8 mouse cellular contexts compared by ENCODE assay signal in genomic region chr19:5447515-5448353, GRCm38 (mm10). TPM values are rescaled to one million over a fixed set of nuclear protein-coding genes. Genes with fewer than 3 reads are reported as not detected.
DNase-seq lines count a peak whose midpoint lies in the region; ATAC-seq lines count a peak whose summit lies in the region.

Gene Fosl1 (plus strand): TSS chr19:5447547.

- peak; percentile 92 for DNase-seq in CD4-positive helper T cell, adult 2 months (ENCODE audit: low read depth, low spot score)
- peak; percentile 74 for DNase-seq in kidney, postnatal 14 days
- peak; percentile 78 for DNase-seq in lung, postnatal 10 days
- DNase-seq in retina, postnatal 1 day = peak; percentile 70
- DNase-seq in urinary bladder, adult 2 months (ENCODE audit: low spot score) = peak; percentile 62

- H3K9me3 ChIP-seq in embryonic facial prominence, embryonic 12.5 days = no peaks in the 10 kb centered on the region
- H3K9me3 ChIP-seq in heart, embryonic 15.5 days (replicated peaks) = no peaks in the 10 kb centered on the region

- peak within 1 kb of the TSS; percentile 55 for H3K4me3 ChIP-seq in embryonic facial prominence, embryonic 12.5 days
- peak within 1 kb of the TSS; percentile 60 for H3K4me3 ChIP-seq in heart, embryonic 15.5 days

- H3K4me1 ChIP-seq in embryonic facial prominence, embryonic 12.5 days = peaks cover 23% of the 10 kb centered on the region; the same call in 1 of the 2 replicates
- H3K4me1 ChIP-seq in heart, embryonic 15.5 days (replicated peaks) = peaks cover 20% of the 10 kb centered on the region

- H3K4me2 ChIP-seq in embryonic facial prominence, embryonic 12.5 days (replicated peaks) = peak within 1 kb of the TSS; percentile 99
- peak within 1 kb of the TSS; percentile 95 for H3K4me2 ChIP-seq in heart, embryonic 15.5 days

- ATAC-seq in activated CD4-positive, CD25-positive, alpha-beta regulatory T cell, adult 4 months = peak; percentile 94
- ATAC-seq in embryonic facial prominence, embryonic 12.5 days (ENCODE audit: insufficient number of reproducible peaks, insufficient read depth, low FRiP score, low TSS enrichment) = peak; percentile 25; the same call in 1 of the 2 replicates
- ATAC-seq in heart, embryonic 15.5 days (replicated peaks; ENCODE audit: insufficient number of reproducible peaks, insufficient read depth, low FRiP score, low read depth) = peak; percentile 70

- 2% methylated on average over 70 of the region's 70 CpGs for WGBS in embryonic facial prominence, embryonic 12.5 days
- under 1% methylated on average over 70 of the region's 70 CpGs for WGBS in heart, embryonic 15.5 days

- no peak within 1 kb of the TSS for H3K27ac ChIP-seq in embryonic facial prominence, embryonic 12.5 days
- no peak within 1 kb of the TSS for H3K27ac ChIP-seq in heart, embryonic 15.5 days

- H3K9ac ChIP-seq in embryonic facial prominence, embryonic 12.5 days = peak within 1 kb of the TSS; percentile 53
- peak within 1 kb of the TSS; percentile 42 for H3K9ac ChIP-seq in heart, embryonic 15.5 days

- H3K36me3 ChIP-seq in embryonic facial prominence, embryonic 12.5 days = no peaks in the 10 kb centered on the region
- no peaks in the 10 kb centered on the region for H3K36me3 ChIP-seq in heart, embryonic 15.5 days

- H3K27me3 ChIP-seq in embryonic facial prominence, embryonic 12.5 days = peaks cover 50% of the 10 kb centered on the region
- peaks cover 54% of the 10 kb centered on the region for H3K27me3 ChIP-seq in heart, embryonic 15.5 days

RNA-seq across cellular contexts. Expression of gene Fosl1, which starts in this region (rescaled TPM):
- not detected for polyA plus RNA-seq in activated CD4-positive, CD25-positive, alpha-beta regulatory T cell, adult 4 months (2017; shearing (Covaris generic))
- not detected in 2 replicates for polyA plus RNA-seq in embryonic facial prominence, embryonic 12.5 days (2016; fragmentation: Nextera tagmentation; extraction: Ambion mirVana)
- not detected in 2 replicates for polyA plus RNA-seq in heart, embryonic 15.5 days (2015; fragmentation: Nextera tagmentation; extraction: Ambion mirVana)
- polyA plus RNA-seq in urinary bladder, adult 2 months (2012; rRNA removed) = 0.07 TPM in 1 of 2 replicates, not detected in the other

Comparison
In these comparisons a context has a peak if more than half of its experiments do, and no peak if none do; other contexts are left out.
1. Peak in ATAC-seq in activated CD4-positive, CD25-positive, alpha-beta regulatory T cell, adult 4 months; RNA of the gene not detected or under 1 TPM.
2. Peak in ATAC-seq, H3K4me3 ChIP-seq, H3K9ac ChIP-seq and H3K4me2 ChIP-seq in embryonic facial prominence, embryonic 12.5 days; RNA of the gene not detected or under 1 TPM.
3. Peak in ATAC-seq, H3K4me3 ChIP-seq, H3K9ac ChIP-seq and H3K4me2 ChIP-seq in heart, embryonic 15.5 days; RNA of the gene not detected or under 1 TPM.
4. Peak in DNase-seq in urinary bladder, adult 2 months; RNA of the gene not detected or under 1 TPM.
5. ATAC-seq: peak in every context shown above with its lines; median percentile 94 in activated CD4-positive, CD25-positive, alpha-beta regulatory T cell, adult 4 months; 70 in heart, embryonic 15.5 days; 25 in embryonic facial prominence, embryonic 12.5 days.